Mouse (Mus musculus) adrenal gland, postnatal 10 days (tissue): ENCODE results near the gene Clpsl2. TPM values are rescaled to one million over a fixed set of nuclear protein-coding genes. Genes with fewer than 3 reads are reported as not detected.

ENCODE experiments used
- DNase-seq: peaks from one replicate; pipeline ENCODE4 v3.0.0; 2021; ENCODE audit warnings: mixed read lengths
- microRNA-seq: library from miRNA; unstranded; fragments of <30 nt; microRNA quantifications from one replicate; pipeline ENCODE4 v1.2.0, GENCODE M21; 2021
- total RNA-seq, 2 experiments: library from RNA; stranded (reverse); gene quantifications; 2 replicates each; pipeline ENCODE4 v1.2.3; 2021

Clpsl2 gene
- total RNA-seq, 2 experiments from 2014 or later, result not detected

GRCm38 (mm10) chr17:28560598-28560997, 11.4 kb downstream of the Clpsl2 start, which contains the start of gene Clps:
Gene Clps, minus strand, starts transcription at chr17:28560766.
- no peak for DNase-seq

DNA sequence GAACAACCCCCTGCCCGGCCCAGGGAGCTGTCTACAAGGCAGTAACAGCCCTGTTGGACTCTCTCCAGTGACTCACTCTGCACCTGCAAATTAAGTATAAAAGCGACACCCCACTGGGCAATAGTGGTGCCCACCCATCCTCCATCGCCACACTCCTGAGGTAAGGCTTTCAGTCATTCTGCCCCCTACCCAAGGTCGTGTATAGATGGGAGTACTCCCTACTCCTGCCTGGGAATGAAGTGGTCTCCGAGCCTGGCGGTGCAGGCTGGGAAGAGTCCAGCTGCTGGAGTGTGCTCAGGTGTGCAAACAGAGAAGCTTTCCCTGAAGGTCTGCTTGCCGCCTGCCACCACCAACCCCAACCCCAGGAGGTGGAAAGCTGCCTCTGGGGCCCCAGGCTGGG, 12.4 kb downstream of the Clpsl2 start:
- no peak for DNase-seq

- no peak for DNase-seq
These were observed 16.0 kb downstream of the Clpsl2 start for GRCm38 (mm10) chr17:28565181-28565580.

DNA sequence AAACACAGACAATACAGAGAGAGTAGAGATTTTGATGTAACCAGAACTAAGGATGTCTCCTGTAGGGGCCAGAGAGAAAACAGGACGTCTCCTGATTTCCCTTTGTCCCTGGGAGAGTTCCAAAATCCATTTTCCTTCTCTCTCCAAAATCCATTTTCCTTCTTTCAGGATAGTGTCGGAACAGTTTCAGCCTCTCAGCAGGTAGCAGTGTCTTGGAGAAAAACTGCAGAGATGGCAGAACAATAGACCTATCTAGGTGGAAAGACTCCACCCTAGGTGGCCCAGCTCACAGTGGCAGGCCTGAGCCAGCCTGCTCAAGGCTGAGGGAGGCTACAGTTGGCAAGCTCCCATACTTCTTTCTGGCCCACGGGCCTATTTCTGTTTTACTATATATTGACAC, 18.3 kb downstream of the Clpsl2 start:
- no peak for DNase-seq

DNA sequence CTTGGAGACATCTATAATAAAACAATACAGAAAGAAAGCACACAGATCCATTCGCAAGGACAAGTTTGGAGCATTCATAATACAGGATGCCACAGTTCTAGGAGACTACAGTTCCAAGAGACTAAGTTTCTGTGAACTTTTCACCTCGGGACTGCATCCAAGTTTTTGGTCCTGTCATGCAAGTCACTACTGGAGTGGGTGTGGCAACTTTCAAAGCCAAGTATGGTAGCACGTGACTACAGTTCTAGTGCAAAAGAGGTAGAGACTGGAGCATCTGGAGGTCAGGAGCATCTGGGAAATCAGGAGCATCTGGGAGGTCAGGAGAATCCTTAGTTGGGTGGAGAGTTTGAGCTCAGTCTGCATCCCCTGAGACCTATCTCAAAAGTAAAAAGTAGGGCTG, 22.7 kb downstream of the Clpsl2 start:
- no peak for DNase-seq

DNA sequence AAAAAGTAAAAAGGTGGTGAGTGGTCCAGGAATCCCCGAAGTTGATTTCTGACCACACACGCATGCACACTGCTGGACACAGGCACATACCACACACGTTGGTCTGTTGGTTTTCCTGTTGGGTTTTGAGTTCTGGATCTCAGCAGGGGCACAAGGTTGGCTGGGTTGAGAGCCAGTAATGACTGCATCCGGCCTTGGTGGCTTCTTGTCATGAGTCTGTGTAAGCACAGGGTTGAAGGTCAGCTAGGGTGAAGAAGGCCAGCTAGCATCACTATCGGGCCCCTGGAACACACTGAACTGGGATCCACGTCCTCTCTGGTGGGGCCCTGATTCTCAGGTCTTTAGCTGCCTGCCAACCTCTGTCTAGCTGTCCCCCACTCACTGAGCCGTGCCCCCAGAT, 23.3 kb downstream of the Clpsl2 start:
- no peak for DNase-seq

DNA sequence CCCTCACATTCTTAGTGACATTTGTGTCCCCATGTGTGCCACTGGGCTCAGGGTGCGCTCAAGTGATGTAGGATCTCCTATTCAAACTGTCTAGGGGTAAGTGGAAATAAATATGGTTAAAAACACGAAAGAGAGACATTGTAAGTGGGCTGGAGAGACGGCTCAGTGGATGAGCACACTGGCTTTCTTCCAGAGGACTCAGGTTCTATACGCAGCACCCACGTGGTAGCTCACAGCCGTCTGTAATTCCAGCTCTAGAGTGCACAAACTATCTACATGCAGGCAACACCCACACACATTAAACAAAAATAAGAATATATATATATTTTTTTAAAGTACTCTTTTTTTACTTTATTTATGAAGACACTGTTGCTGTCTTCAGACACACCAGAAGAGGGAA, 23.7 kb downstream of the Clpsl2 start:
- no peak for DNase-seq

GRCm38 (mm10) chr17:28575244-28576125, 26.3 kb downstream of the Clpsl2 start, which contains the start of gene Lhfpl5:
Gene Lhfpl5, plus strand, starts transcription at chr17:28575641.
- peak; percentile 81 for DNase-seq

DNA sequence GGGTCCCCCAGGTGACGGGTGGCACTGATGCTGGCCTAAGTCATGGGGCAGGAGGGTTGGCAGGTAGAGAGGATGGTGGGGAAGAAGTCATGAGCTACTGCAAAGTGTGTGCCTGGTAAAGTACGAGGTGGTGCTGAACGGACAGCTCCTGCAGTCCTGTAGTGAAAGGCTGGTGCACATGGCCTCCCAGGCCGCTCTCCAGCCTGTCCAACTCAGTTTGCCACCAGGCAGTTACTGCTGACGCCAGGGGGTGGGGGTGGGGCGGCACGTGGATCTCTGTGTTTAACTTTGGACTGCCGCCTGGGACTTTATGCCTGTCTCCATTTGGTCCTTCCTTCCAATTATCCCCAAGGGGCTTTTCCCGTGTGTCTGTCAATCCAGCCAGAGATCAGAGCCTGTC, 31.2 kb downstream of the Clpsl2 start:
- peak; percentile 83 for DNase-seq

DNA sequence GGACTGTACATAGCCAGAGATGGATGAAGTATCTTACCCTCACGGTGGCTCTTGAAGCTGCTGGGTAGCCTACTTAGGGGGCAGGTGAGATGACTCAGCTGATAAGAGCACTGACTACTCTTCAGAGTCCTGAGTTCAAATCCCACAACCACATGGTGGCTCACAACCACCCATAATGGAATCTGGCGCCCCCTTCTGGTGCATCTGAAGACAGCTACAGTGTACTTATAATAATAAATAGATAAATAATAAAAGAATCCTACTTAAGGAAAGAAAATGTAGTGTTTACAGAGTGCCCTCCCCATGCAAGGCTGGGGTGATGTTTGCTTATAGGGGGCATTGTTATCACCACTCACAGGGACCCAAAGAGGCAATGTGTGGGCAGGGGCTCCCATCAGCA, 31.8 kb downstream of the Clpsl2 start:
- no peak for DNase-seq

- no peak for DNase-seq
These were observed 37.3 kb downstream of the Clpsl2 start for GRCm38 (mm10) chr17:28586509-28586908.

DNA sequence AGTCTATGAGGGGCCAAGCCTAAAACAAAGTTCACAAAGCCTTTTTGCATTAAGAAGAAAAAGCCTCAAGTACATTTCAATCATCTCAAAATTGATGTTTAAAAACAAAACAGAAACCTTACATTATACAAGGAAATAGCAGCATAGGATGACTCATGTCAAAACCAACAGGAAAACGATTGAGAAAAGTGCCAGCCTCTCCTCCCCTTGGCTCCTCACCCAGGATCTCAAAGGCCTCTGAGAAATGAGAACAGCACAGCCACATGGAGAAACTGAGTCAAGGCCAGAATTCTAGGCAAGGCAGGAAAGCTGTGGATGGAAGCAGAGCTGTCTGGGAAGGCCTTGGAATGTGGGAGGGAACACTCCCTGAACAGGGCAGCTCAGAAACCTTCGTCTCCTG, 39.4 kb downstream of the Clpsl2 start:
- no peak for DNase-seq

- DNase-seq, result no peak
These were observed 41.4 kb downstream of the Clpsl2 start for GRCm38 (mm10) chr17:28590596-28590995.

- DNase-seq, result peak; percentile 60
These were observed 42.3 kb downstream of the Clpsl2 start for GRCm38 (mm10) chr17:28591476-28591875.

DNA sequence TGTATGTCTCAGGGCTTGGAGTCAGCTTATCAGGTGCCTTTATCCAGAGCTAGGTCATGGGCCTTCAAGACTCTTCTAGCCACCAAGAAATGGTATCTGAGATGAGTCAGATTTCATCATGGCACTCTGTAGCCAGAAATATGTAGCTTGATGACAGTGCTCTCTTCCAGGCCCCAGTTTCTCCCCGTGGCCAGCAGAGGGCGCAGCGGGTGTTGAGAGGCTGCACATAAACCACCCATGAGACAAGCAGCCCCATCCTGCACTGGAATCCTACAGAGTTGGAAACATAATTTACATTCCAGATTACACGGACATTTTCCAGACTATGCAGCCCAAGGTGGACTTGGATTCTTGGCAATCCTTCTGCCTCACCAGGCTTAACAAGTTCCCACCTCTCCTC, 43.8 kb downstream of the Clpsl2 start:
- peak; percentile 86 for DNase-seq

GRCm38 (mm10) chr17:28593965-28594364, 44.8 kb downstream of the Clpsl2 start:
- DNase-seq, result no peak

GRCm38 (mm10) chr17:28600780-28601179, 51.6 kb downstream of the Clpsl2 start:
- no peak for DNase-seq

DNA sequence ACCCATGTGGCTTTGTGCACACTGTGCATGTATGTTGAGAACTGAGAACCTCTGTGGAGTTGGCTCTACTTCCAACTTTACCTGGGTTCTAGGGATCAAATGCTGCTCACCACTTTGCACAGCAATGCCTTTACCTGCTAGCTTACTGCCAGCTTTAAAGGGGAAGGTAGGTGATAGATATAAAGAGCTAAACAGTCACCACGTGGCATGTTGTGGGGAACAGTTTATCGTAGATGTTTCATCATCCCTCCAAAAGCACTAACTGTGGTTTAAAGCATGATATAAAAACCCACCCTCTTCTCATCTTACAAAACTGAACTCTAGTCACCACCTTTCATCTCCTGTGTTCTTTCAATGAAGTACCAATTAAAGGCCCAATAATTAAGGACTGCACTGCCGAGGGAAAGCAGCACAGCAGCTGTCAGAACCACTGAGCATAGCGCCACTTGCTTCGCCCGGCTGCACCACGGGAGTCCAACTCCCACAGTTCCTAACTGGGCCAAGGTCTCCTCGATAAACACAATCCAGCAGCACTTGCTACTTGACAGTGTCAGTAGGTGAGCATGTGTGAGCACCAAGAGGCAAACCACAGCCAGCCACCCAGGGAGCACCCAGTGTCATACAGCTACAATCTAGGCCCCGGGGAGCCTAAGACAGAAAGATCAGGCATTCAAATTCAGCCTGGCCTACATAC, 52.5 kb downstream of the Clpsl2 start:
- peak; percentile 35 for DNase-seq

Small RNAs within 50 kb of the gene (microRNA-seq; reads per million reads assigned to microRNA genes)
- gene Gm25195, result not detected
- gene Mir6969, result not detected

Other genes starting within 250 kb of the Clpsl2 start
- gene Fance, start 235.9 kb upstream of the Clpsl2 start, total RNA-seq, result 10 to 100 TPM; 24.2 to 36.2 TPM
- 100 to 1,000 TPM; 948 to 951 TPM for gene Rpl10a, start 220.9 kb upstream of the Clpsl2 start, total RNA-seq
- gene Tead3, start 198.6 kb upstream of the Clpsl2 start, total RNA-seq, result 10 to 100 TPM; 12.8 to 13.5 TPM
- under 1 TPM; 0.33 to 1.00 TPM for gene Tulp1, start 184.2 kb upstream of the Clpsl2 start, total RNA-seq
- gene Fkbp5, start 31.9 kb upstream of the Clpsl2 start, total RNA-seq, result 10 to 100 TPM; 55.4 to 95.1 TPM
- not detected for gene Armc12, start 18.6 kb upstream of the Clpsl2 start, total RNA-seq
- not detected for gene Clps, start 11.4 kb downstream of the Clpsl2 start, total RNA-seq
- gene Lhfpl5, start 26.2 kb downstream of the Clpsl2 start, total RNA-seq, result 1 to 10 TPM; 1.5 to 1.7 TPM
- gene Srpk1, start 73.3 kb downstream of the Clpsl2 start, total RNA-seq, result 10 to 100 TPM; 53.2 to 62.8 TPM
- 1 to 10 TPM; 1.4 to 4.7 TPM for gene Slc26a8, start 140.8 kb downstream of the Clpsl2 start, total RNA-seq
- gene Mapk14, start 141.9 kb downstream of the Clpsl2 start, total RNA-seq, result 10 to 100 TPM; 63.6 to 74.4 TPM
- gene AC170998.1, start 176.7 kb downstream of the Clpsl2 start, total RNA-seq, result 1 to 10 TPM in 1 of 2 experiments, under 1 TPM in 1; 0.78 to 1.7 TPM
- gene Mapk13, start 219.9 kb downstream of the Clpsl2 start, total RNA-seq, result 10 to 100 TPM; 34.6 to 35.5 TPM